Mouse (Mus musculus) adrenal gland (tissue): ENCODE measurements around the gene Adora2a.

Experiments
- intact Hi-C: fragments of 180-260 bp; cut with DNase I; formaldehyde crosslinking; loops from one replicate; pipeline ENCODE4 v1.15.1; 2025

Gene Adora2a

GRCm38 (mm10) chr10:75307130-75307529 is 9.5 kb upstream of the Adora2a start:
- intact Hi-C loops = no loop called here

DNA sequence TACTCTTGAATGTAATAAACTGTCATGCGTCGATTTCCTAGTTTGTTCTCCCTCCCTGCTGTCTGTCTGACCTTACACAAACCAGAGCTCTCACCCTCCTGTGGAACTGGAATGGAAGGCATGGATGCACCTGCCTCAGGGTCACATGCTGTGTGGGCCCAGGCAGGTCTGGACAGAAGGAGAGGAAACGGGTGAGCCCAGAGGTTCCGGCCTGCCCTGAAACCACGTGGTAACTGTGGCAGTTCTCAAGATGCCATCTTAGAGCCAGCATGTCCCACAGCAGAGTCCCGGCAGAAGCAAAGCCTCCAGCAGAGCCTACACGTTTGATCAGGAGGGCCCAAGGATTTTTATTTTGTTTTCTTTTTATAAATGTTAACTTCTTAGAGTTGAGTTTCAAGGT is 4.3 kb upstream of the Adora2a start:
- intact Hi-C loops = no loop called here

DNA sequence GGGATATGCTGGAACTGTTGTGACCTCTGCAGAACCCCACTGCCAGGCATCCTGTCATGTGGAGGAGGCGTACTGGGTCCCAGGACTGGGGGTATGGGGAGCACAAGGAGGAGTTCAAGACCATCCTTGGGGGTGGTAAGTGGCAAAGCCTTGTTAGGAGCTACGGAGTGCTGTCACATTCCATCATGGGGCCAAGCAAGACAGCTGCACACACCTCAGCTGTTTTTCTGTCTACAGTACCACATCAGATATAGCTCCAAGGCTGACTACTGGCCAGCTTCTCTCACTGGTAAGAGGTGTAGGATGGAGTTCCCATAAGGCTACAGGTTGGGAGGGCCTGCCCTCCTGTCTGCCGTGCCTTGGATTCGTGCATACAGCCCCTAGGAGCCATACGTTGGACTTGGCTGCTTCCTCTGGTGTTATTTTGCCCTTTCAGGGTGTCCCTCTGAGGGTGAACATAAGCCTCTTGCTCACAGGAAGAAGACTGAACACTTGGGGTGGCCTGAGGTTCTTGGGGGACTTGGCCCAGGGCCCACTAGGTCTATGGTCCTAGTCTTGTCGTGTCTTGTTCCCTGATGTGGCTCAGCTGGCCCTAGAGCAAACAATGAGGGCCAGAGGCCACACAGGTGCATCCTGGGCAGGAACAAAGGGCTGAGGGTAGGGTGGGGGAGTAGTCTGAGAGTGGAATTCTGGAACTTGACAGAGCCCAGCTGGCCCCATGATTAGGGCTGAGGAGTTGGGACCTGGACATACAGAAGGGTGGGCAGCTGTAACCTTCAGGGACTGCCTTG is 2.3 kb upstream of the Adora2a start:
- intact Hi-C loops = no loop called here

DNA sequence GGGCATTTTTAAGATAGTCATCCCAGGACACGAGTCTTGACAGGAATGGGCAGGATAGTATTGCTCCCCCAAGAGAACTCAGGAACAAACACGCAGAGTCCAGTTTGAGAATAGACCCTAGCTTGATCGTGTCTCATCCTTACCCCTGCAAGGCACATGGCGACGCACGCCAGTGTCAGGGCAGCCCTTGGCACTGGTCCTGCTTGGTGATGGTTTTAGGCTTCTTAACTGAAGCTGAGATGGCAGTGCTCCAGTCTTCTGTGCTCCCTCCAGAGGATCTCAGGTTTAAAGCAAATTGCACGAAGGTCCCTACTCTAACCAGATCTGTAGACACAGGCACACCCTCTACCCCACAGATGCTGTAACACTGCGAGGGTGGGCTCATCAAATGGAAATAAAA is 921 bp upstream of the Adora2a start:
- intact Hi-C loops = loop anchor here (2.0 to 5.0 kb wide), 2 partner anchors 121 to 167 kb away; no protein-coding TSS in a partner anchor

DNA sequence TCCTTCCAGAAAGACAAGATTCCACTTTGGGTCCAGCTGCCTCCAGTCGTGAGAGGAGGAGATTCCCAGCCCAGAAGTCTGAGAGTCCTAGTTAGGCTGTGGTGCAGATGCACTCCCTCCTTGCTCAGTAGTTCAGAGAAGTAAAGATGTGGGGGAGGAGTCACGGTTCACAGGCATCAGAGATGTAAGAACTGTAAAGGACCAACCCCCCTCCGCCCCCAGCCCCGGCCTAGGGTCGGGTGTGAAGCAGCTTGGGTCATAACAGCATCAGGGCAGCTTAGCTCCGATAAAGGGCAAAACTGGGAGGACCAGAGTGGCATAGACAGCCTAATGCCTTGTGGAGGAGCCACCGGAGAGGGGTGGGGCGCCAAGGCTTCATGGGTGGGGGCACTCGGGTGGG is 205 bp upstream of the Adora2a start:
- intact Hi-C loops = loop anchor here (2.0 to 5.0 kb wide), 2 partner anchors 120 to 166 kb away; no protein-coding TSS in a partner anchor

GRCm38 (mm10) chr10:75316908-75317761 is 458 bp downstream of the Adora2a start:
- intact Hi-C loops = loop anchor here (2.0 to 5.0 kb wide), 2 partner anchors 120 to 165 kb away; no protein-coding TSS in a partner anchor

GRCm38 (mm10) chr10:75318206-75318605 is 1.5 kb downstream of the Adora2a start:
- intact Hi-C loops = loop anchor here (5.0 kb wide), 1 partner anchor 164 kb away; no protein-coding TSS in a partner anchor

GRCm38 (mm10) chr10:75320321-75320720 is 3.6 kb downstream of the Adora2a start:
- intact Hi-C loops = no loop called here

DNA sequence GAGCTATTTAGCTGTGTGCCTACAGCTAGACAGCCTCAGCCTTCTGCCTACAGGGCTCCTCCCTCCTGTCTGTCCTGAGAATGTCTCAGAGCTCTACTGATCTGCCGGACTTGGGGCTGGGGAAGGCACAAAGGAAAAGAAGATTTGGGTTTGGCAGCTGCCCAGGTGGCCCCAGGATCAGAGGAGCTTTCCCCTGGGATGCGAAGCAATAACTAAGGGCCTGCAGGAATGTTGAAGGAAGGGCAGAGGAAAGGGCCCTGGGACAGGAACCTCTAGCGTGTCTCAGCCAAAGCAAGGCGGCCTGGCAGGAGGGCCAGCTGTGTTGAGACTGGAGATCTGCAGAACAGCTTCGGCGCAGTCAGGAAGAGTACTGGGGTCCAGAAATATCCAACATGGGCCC is 6.3 kb downstream of the Adora2a start:
- intact Hi-C loops = no loop called here

GRCm38 (mm10) chr10:75323986-75324385 is 7.3 kb downstream of the Adora2a start:
- intact Hi-C loops = no loop called here

DNA sequence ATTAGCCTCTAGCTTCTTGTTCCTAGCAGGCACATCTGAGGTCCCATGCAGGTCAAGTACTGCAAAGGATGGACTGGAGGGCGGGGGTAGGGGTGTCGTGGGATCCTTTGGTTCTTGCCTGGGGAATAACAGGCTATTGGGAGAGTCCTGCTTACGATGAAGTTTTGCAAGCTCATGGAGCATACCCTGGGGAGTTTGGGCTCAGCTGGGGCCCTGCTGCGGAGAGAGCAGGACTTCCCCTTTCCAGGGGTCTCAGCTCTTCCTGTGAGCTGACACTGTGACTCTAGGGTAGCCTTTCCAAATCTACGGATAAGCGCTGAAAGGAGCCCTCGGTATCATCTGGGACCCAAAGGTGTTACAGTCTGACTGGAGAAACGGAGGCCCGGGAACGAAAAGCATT is 7.7 kb downstream of the Adora2a start:
- intact Hi-C loops = no loop called here

- intact Hi-C loops = no loop called here
Observed at GRCm38 (mm10) chr10:75325821-75326220, 9.1 kb downstream of the Adora2a start.

DNA sequence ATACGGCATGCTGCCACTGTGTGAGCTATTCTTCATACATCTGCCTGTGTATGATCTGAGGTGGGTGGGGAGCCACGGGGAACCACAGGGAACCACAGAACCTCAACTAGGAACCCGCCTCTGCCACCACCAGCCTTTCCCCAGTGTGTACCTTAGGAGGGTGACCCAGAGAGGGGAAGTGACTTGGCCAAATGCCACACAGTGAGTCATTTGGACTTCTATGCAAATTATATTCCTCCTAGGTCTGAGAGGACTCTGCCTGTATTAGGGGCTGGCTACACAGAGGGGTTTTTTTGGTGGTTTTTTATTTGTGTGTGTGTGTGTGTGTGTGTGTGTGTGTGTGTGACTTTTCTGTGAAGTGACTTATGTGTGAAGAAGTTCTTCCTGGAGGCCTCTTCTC is 9.9 kb downstream of the Adora2a start:
- intact Hi-C loops = no loop called here

DNA sequence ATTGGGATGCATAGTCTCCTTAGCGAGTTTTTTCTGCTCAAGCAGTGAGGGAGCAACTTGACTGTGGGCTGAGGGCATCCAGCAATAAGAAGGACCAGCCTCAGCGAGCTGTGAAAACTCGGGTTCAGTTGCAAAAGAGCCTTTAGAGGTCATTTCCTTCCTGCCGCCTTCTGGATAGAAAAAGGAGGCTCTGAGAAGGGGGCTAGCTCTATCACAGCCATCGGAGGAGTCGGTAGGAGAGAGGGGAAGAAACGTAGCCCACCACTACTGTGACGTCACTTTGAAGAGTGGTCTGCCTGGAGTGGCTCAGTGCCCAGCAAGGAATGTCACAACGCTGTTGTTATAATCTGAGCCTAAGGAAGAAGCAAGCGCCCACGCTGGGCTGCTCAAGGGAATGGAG is 10.4 kb downstream of the Adora2a start:
- intact Hi-C loops = no loop called here

DNA sequence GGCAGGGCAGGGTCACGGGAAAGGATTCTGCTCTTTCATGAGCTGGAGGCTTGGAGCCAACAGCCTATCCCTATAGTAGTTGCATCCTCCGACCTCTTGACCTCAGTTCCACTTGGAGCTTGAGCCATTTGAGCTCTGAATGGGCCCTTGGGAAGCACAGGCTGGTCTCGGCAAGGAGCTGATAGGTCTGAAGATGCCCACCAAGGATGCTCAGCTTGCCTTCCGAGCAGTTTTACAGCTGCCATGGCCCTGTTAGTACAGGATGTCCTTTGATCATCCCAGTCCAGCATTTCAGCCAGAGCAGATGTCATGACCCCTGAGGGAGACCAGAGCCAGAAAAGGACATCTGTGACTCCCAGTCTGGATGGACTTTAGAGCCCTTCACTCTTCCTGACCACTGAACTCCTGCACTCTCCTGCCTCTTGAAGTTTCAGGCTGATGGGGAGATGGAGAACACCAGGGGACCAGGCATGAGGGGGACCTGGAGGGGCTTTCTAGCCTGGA is 11.6 kb downstream of the Adora2a start:
- intact Hi-C loops = no loop called here

- intact Hi-C loops = no loop called here
Observed at GRCm38 (mm10) chr10:75332268-75332667, 15.6 kb downstream of the Adora2a start.

DNA sequence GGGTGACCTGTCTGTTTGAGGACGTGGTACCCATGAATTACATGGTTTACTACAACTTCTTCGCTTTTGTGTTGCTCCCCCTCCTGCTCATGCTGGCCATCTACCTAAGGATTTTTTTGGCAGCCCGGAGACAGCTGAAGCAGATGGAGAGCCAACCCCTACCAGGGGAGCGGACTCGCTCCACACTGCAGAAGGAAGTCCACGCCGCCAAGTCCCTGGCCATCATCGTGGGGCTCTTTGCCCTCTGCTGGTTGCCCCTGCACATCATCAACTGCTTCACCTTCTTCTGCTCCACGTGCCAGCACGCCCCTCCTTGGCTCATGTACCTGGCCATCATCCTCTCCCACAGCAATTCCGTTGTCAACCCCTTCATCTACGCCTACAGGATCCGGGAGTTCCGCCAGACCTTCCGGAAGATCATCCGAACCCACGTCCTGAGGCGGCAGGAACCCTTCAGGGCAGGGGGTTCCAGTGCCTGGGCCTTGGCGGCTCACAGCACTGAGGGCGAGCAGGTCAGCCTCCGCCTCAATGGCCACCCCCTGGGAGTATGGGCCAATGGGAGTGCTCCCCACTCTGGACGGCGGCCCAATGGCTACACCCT is 16.6 kb downstream of the Adora2a start:
- intact Hi-C loops = no loop called here

GRCm38 (mm10) chr10:75334175-75334574 is 17.5 kb downstream of the Adora2a start:
- intact Hi-C loops = no loop called here

DNA sequence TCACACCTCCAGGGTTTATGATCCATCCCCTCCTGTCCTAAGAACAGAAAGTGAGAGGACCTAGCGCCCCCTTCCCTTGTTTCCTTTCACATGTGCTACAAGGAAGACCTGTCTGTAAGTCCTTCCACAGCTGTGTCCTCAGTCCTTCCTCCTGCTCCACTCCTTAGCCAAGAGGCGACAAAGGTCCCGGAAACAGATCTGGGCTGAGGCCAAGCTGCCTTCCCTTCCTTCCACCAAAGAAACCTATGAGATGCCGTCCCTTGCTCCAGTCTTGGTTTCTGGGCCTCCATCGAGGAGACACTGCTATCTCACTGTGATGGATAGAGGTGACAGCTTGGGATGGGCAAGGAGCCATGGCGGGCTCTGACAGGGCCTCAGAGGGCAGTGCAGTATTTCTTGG is 18.4 kb downstream of the Adora2a start:
- intact Hi-C loops = no loop called here

DNA sequence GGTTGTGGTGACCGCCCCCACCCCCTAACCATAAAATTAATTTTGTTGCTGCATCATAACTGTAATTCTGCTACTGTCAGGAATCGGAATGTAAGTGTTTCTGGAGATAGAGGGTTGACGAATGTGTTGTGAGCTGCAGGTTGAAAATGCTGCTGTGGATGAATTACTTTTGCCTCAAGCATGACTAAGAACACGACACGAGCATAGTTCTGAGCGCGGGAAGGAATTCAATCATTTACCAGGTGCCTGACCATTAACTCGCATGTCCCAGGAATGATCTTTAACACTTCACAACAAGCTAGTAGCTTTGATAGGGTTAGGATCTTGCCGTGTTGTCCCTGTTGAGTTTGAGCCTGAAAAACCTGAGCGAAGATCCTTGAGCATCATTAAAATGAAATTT is 20.6 kb downstream of the Adora2a start:
- intact Hi-C loops = no loop called here

- intact Hi-C loops = no loop called here
Observed at GRCm38 (mm10) chr10:75338852-75339251, 22.2 kb downstream of the Adora2a start.

DNA sequence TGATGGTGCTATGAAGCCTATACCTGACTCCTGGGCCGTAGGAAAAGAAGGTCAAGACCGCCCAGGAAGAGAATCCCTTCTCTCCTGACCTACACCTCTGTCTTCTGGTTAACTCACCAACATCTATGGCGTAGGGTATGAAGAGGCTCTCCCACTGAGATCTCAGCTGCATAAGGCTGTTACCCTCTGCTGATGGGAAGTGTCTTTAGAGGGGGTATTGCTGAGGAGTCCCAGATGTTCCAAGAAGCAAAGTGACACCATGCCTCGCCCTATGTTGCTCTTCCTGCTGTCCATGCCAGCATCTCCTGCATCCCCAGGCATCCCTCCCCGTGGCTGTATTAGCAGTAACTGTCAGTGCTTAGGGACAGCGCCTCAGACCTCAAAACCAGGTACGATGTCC is 22.7 kb downstream of the Adora2a start:
- intact Hi-C loops = no loop called here
